Mouse (Mus musculus) CD4-positive, CD25-positive, alpha-beta regulatory T cell, adult 4 months (primary cell): Measurements from ENCODE around the gene Tap1. TPM values are rescaled to one million over a fixed set of nuclear protein-coding genes. Genes with fewer than 3 reads are reported as not detected.
"Not testable (repeated sequence)": the region's sequence is repeated elsewhere in the genome, so short reads cannot be mapped to it uniquely, and the experiment has no call there.

Source experiments
- ATAC-seq: one replicate; pipeline ENCODE4 v1.8.0; 2017
- polyA plus RNA-seq, 2 experiments: library from polyadenylated mRNA; unstranded; fragments of 100-300 nt; shearing (Covaris generic); gene quantifications; one replicate each; pipeline ENCODE4 v1.2.1; 2017

Tap1 gene
- polyA plus RNA-seq, 2 experiments from 2014 or later, result 163 to 238 TPM

GRCm38 (mm10) chr17:34204303-34205010 is 17.1 kb downstream of the Tap1 start:
- peak; percentile 58 for ATAC-seq

- no peak for ATAC-seq
Observed at GRCm38 (mm10) chr17:34205021-34205745, 17.8 kb downstream of the Tap1 start.

- ATAC-seq, result peak; percentile 57
Observed at GRCm38 (mm10) chr17:34205746-34206176, 18.4 kb downstream of the Tap1 start.

DNA sequence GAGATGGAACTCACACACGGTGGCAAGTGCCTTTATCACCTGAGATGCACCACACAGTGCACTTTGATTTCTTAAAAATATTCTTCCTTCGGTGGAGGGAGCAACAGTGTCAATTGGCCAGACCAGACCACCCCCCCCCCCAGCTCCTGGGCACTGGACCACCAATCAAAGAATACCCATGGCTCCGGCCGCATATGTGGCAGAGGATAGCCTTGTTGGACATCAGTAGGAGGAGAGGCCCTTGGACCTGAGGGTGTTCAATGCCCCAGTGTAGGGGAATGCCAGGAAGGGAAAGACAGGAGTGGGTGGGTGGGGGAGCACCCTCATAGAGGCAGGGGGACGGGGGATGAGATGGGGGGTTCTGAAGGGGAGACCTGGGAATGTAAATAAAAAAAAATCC is 19.4 kb downstream of the Tap1 start:
- ATAC-seq, result no peak

- no peak for ATAC-seq
Observed at GRCm38 (mm10) chr17:34207456-34207855, 20.1 kb downstream of the Tap1 start.

DNA sequence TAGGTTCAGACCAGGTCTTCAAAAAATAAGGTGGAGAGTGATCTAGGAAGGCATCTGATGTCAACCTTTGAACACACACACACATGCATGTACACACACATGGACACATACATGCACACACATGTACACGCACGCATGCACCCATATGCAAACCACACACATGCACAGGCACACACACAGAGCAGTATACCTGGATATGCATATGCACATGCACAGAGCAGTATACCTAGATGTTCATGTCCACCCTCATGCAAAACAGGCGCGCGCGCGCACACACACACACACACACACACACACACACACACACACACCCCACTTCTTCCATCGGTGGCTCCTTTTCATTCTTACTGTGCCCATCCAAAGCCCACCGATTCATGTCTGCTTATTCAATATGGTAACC is 20.5 kb downstream of the Tap1 start:
- no peak for ATAC-seq

- ATAC-seq, result no peak
Observed at GRCm38 (mm10) chr17:34208421-34208820, 21.1 kb downstream of the Tap1 start.

DNA sequence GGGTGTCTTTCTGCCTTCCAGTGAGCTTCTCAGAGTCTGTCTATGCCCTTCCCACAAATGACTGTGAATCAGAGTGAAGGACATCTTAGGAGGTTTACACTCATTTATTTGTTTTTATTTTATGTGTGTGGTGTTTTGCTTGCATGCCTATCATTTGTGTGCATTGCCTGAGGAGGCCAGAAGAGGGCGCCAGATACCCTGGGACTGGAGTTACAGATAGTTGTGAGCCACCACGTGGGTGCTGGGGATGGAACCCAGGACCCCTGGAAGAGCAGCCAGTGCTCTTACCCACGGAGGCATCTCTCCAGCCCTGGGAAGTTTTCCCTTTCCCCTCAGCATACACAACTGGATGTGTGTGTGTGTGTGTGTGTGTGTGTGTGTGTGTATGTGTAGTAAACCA is 22.3 kb downstream of the Tap1 start:
- no peak for ATAC-seq

DNA sequence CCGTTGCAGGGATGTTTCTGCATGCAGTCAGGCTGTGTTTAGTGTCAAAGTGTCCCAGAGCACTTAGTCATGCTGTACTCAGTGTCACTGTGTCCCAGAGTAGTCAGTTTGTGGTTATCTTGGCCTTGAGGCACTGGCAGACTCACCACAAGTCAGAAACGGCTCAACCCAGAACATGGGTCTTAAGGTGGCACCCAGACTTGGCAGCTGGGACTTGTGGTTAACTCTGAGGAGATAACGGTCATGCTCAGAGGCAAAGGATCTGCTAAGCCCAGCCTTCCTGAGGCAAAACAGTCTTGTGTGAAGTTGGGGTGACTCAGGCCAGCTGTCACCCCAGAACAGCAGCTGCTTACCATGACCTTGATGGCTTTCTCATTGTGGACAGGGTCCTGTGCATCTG is 23.2 kb downstream of the Tap1 start:
- peak; percentile 40 for ATAC-seq

DNA sequence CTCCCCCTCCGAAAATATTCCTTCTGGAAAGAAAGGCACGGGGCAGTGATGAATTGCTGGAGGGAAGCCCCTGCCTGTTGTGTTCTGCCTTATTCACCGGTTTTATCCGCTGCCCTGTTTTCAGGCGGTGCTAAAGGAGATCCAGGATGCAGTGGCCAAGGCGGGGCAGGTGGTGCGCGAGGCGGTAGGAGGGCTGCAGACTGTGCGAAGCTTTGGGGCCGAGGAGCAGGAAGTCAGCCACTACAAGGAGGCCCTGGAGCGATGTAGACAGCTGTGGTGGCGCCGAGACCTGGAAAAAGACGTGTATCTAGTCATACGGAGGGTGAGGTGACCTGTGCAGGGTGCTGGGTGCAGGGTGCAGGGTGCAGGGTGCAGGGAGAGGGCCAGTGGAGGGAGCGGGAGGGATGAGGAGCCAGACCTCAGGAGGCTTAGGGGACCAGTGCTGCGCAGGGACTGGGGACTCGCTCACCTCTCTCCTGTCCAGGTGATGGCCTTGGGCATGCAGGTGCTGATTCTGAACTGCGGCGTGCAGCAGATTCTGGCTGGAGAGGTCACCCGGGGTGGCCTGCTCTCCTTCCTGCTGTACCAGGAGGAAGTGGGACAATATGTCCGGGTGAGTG is 24.5 kb downstream of the Tap1 start:
- ATAC-seq, result peak; percentile 76

- ATAC-seq, result no peak
Observed at GRCm38 (mm10) chr17:34213936-34214335, 26.6 kb downstream of the Tap1 start.

DNA sequence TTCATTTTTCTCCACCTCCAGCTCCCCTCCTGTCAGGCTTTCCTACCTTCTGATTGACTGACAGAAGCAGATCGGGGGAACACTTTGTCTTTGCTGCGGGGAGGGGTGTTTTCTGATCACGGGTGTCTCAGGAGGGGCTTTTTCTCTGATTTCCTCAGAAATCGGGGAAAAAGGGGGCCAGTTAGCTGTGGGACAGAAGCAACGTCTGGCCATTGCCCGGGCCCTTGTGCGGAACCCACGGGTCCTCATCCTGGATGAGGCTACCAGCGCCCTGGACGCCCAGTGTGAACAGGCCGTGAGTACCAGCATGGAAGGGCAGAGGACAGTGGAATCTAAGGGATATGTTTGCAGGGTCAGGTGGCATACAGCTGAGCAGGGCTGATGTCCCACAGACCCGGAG is 27.8 kb downstream of the Tap1 start:
- ATAC-seq, result no peak

DNA sequence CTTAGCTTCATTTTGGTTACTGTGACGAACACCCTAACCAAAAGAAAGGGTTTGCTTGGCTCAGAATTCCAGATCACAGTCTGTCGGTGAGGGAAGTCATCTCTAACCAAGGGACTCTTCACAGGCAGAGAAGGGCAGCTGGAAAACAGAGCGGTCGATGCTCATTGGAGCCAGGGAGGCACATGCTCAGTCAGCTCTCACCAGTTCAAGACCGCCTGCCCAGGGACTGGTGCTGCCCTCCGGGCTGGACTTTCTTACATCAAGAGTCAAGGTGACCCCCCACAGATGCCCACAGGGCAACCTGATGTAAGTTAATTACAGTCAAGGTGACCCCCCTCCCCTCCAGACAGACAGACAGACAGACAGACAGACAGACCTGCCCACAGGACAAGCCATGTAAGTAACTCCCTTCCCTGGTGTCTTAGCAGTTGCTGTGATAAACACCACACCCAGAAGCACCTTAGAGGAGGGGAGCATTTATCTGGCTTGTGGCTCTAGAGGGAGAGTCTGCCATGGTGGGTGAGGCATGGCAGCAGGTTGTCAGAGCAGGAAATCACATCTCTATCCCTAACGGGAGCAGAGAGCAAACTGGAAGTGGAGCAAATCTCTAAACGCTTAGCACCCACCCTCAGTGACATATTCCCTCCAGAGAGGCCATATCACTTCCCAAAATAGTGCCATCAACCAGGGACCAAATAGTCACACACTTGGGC is 30.0 kb downstream of the Tap1 start:
- ATAC-seq, result no peak

DNA sequence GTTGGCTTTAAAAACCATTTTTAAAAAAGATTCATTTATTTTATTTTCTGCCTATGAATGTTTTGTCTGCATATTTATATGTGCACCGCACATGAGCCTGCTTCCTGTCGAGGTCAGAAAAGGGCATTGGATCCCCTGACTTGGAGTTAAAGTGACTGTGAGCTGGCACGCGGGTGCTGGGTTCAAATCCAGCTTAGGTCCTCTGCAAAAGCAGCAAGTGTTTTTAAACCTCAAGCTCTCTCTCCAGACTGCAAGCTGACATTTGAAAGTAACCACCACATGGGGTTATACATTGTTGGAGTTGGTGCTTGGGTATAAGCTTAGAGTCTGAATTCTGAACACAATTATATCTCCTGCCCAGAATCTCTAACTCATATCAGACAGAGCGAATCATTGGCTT is 30.6 kb downstream of the Tap1 start:
- ATAC-seq, result no peak

GRCm38 (mm10) chr17:34218675-34219074 is 31.3 kb downstream of the Tap1 start:
- ATAC-seq, result peak; percentile 72

GRCm38 (mm10) chr17:34219096-34219495 is 31.7 kb downstream of the Tap1 start:
- peak; percentile 63 for ATAC-seq

- not testable (repeated sequence) for ATAC-seq
Observed at GRCm38 (mm10) chr17:34219801-34220200, 32.4 kb downstream of the Tap1 start.

DNA sequence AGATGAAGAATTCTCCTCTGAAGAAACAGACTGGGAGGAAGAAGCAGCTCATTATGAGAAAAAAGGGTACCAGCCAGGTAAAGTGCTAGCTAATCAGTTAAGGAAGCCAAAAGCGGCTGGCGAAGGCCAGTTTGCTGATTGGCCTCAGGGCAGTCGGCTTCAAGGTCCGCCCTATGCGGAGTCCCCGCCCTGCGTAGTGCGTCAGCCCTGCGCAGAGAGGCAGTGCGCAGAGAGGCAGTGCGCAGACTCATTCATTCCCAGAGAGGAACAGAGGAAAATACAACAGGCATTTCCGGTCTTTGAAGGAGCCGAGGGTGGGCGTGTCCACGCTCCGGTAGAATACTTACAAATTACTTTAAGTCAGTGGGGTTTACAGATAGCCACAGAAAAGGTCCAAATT is 33.0 kb downstream of the Tap1 start:
- not testable (repeated sequence) for ATAC-seq

- ATAC-seq, result no peak
Observed at GRCm38 (mm10) chr17:34224816-34225215, 37.5 kb downstream of the Tap1 start.

- no peak for ATAC-seq
Observed at GRCm38 (mm10) chr17:34225426-34225825, 38.1 kb downstream of the Tap1 start.

GRCm38 (mm10) chr17:34225911-34226310 is 38.6 kb downstream of the Tap1 start:
- not testable (repeated sequence) for ATAC-seq

DNA sequence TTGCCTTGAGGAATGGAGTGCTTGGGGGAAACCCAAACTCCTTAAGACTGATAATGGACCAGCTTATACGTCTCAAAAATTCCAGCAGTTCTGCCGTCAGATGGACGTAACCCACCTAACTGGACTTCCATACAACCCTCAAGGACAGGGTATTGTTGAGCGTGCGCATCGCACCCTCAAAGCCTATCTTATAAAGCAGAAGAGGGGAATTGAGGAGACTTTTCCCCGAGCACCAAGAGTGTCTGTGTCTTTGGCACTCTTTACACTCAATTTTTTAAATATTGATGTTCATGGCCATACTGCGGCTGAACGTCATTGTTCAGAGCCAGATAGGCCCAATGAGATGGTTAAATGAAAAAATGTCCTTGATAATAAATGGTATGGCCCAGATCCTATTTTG is 43.6 kb downstream of the Tap1 start:
- not testable (repeated sequence) for ATAC-seq

DNA sequence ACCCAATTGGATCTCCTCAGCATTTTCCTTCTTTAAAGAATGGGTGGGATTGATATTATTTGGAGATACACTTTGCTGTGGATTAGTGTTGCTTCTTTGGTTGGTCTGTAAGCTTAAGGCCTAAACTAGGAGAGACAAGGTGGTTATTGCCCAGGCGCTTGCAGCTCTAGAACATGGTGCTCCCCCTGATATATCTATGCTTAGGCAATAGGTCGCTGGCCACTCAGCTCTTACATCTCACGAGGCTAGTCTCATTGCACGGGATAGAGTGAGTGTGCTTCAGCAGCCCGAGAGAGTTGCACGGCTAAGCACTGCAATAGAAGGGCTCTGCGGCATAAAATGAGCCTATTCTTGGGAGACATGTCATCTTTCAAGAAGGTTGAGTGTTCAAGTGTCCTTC is 44.7 kb downstream of the Tap1 start:
- not testable (repeated sequence) for ATAC-seq
